Mouse (Mus musculus) spleen, adult 12 weeks (tissue): Measurements from ENCODE around the gene Spin2g.
"Not testable (repeated sequence)": the region's sequence is repeated elsewhere in the genome, so short reads cannot be mapped to it uniquely, and the experiment has no call there.

Experiments
- DNase-seq: peaks from one replicate; pipeline ENCODE4 v3.0.0; 2022; ENCODE audit warnings: low spot score

The Spin2g gene

DNA sequence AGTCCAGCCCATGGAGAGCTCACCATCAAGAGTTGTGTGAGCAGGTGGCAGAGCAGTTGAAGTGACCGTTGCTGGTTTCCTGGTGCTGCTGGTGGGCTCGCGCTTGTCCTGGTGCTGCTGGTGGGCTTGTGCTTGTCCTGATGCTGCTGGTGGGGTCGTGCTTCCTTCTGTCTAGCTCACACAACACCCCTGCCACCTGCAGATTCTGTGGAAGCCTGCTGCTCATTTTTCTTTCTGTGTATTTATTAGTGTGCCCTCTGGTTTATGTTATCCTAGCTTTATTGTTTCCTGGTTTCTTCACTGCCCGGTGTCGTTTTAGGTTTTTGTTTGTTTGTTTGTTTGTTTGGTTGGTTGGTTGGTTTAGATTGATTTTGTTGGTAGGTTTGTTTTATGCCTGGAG lies at the start of gene Spin2g:
Spin2g (minus strand) TSS at position 101 of the 400 bp plus-strand sequence.
- DNase-seq, result not testable (repeated sequence)
